Mouse (Mus musculus) MEL-GATA-1-ER (cell line): ENCODE results near the gene Tef.

Experiments
- DNase-seq: peaks from one replicate; pipeline ENCODE4 v3.0.0-alpha.2; 2012; ENCODE audit warnings: low read depth; ENCODE audit errors: extremely low read depth

The Tef gene

DNA sequence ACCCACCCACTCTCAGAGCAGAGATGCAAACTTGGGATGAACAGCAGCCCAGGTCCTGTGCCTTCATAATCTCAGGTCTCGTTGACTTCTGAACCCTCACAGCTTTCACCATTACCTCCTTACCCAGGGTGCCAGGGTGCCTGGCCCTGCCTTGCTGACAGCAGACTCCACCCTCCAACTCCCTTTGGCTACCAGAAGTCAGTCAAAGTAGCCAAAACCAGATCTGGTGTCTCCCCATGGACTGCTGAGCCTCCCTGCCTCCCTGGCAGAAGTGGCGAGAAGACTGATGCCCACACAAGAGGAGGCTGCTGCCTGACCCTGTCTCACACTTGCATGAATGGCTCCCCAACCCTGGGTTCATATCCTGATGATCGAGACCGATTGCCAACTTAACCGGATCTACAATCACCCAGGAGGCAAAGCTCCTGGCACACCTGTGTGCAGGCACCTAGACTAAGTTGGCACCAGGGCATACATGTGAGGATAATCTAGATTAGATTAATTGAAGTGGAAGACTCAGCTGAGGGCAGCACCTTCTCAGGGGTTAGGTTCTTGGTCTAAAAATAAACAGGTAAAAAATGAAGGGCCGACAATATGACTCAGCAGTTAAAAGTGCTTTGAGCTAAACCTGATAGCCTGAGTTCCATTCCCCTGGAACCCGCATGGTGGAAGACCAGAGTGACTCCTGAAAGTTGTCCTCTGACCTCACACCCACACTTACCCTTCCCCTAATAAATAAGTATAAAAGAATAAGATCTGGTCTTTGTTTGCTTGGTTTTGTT, 26.4 kb downstream of the Tef start:
- no peak for DNase-seq

DNA sequence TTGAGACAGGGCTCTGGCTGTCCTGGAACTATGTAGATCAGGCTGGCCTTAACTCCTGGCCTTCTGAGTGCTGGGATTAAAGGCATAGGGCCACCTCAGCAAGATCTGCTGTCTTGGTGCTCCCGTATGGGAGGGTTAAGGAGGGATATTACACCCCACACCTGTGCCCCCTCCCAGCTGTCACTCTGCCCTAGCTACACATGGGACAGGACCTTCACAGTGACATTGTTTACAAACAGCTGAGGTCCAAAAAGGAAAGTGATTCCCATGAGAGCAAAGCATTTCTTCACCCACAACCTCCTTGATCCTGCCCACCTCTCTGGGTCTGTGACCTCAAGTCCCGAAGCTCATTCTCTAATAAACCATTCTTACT, 27.0 kb downstream of the Tef start:
- no peak for DNase-seq

DNA sequence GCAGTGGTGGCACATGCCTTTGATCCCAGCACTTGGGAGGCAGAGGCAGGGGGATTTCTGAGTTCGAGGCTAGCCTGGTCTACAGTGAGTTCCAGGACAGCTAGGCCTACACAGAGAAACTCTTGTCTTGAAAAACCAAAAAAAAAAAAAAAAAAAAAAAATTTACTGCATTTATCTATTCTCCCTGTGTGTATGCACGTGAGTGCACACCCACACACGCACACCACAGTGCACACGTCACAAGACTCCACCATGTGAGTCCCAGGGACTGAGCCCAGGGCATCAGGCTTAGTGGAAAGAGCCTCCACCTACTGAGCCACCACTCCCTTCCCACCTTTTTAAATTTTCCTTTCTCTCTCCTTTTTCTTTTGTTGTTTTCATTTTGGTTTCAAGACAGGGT, 28.3 kb downstream of the Tef start:
- no peak for DNase-seq

DNA sequence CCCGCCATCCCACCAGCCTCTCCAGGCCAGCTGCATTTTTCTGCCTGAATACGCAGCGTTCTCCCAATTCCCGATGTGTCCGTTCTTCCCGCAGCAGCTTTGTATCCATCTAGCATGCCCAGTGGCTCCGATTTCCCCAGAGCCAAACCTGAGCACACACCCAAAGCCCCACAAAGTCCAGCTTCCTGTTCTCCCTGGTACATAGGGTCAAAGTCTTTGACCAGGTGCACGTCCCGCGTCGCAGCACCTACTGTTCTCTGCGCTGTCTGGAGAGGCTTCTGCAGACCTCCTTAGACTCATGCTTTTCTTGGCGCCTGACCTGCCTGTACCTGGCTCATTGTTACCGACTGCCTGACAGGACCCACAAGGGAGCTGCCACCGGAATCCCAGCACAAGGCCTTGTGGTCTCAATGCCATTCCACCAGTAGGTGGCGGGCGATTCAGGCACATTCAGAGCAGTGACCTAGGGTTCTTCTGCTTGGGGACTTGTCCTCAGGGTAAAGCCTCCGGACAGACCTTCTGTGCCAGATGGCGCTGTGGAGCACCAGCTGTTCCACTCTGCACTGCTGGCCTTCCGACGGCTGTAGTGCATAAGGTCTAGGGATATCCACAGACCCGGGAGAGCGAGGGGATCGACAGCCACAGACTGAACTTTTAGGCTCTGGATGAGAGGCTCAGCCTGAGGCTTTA, 29.1 kb downstream of the Tef start:
- DNase-seq, result peak; percentile 85

- no peak for DNase-seq
These were observed 30.0 kb downstream of the Tef start for GRCm38 (mm10) chr15:81832219-81832618.

DNA sequence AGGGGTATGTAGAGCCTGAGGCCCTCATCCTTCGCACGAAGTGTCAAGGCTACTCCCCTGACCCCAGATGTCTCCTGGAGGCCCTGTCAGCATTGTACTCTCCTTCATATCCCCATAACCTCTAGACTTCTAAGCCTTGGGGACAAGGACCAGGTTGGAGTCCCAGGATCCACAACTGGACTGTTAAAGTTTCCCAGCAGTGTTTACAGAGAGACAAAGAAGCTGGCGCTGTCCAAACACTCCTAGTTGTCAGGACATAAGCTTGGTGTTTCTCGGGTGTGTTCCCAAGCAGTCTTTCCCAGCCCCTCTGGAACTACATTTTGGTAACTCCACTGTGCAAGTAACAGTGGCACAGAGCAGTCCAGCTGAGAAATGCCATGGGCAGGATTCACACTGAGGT, 31.3 kb downstream of the Tef start:
- DNase-seq, result no peak

- DNase-seq, result no peak
These were observed 32.1 kb downstream of the Tef start for GRCm38 (mm10) chr15:81834171-81834841.

- no peak for DNase-seq
These were observed 33.0 kb downstream of the Tef start for GRCm38 (mm10) chr15:81835007-81835880.

- DNase-seq, result peak; percentile 49
These were observed 34.1 kb downstream of the Tef start for GRCm38 (mm10) chr15:81836124-81836821.

DNA sequence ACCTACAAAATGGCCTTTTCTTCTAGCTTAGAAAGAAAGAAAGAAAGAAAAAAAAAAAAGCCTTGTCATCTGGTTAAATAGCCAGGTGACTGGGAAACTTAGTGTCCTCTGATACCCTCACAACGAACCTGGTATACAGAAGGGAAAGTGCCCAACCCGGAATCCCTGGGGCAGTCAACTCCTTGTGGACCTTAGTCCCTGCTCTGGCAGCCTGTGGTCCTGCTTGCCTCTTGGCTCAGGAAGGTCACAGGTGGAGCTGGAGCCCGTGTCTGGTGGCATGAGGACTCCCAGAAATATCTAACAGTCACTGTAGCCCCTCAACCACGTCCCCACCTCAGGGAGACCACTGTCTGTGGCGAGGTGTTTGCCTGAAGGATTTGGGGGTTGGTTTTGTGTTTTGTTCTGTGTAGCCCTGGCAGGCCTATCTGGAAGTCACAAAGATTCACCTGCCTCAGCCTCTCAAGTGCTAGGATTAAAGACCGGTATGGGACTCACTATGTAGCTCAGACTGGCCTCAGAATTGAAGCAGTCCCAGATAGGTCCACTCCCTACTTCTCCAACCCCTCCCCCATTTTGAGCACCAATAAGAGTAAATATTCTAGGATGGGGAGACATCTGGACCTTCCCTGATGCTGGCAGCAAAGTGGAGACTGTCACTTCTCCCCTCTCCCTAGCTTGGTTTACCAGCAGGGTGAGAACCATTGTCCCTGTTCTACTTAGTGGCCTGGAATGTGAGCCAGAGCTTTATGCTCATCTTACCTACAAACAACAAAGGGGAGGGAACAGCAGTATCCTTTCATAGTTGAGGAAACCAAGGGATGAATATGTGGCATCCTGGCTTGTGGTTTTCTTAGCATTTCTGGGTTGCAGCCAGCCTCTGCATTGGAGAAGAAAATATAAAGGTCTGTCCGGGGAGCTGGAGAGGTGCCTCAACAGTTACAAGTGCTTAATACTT, 35.0 kb downstream of the Tef start:
- DNase-seq, result no peak

DNA sequence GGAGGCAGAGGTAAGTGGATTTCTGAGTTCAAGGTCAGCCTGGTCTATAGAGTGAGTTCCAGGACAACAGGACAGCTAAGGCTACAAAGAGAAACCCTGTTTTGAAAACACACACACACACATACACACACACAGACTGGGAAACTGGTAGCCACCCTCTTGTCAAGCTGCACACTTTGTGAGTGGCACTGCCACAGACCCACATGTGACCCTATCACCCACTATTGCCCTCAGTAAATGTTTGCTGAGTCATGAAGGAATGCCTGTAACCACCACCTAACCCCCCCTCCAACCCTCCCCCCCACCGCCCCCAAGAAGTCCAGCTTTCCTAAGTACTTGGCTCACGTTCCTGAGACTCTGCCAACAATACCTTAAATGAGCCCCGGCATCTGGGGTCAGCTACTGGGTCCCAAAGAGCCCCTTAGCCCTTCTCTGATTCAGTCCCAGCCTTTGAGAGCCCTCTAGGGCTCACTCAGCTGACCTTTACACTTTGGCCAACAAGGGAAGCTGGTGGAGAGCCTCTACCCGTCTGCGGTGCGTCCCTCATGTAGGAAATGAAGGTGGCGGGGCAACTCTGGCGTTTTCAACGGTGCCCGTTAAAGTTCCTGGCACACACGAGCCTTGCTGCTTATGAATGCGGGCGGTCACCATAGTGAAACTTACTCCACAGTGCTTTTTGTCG, 36.5 kb downstream of the Tef start:
- no peak for DNase-seq

DNA sequence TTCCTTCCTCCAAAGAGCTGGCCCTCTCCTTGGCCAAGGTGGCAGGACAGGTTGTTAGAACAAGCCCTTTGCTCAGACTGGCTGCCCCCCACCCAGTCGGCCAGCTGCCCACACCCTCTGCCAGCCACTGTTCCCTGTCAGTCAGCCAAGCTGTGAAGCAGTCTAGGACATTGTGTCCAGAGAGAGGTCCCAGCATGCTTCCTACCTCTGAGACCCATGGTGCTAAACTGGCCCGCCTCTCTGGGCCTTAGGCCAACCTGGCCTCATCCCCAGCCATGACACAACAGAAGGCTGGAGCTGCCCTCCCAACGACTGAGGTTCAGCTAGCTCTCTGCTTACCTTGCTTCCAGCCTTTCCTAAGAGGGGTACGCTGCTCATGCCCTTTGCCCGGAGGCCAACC, 37.4 kb downstream of the Tef start:
- no peak for DNase-seq

GRCm38 (mm10) chr15:81840306-81840705, 38.1 kb downstream of the Tef start:
- DNase-seq, result no peak

- no peak for DNase-seq
These were observed 40.1 kb downstream of the Tef start for GRCm38 (mm10) chr15:81842275-81842674.

DNA sequence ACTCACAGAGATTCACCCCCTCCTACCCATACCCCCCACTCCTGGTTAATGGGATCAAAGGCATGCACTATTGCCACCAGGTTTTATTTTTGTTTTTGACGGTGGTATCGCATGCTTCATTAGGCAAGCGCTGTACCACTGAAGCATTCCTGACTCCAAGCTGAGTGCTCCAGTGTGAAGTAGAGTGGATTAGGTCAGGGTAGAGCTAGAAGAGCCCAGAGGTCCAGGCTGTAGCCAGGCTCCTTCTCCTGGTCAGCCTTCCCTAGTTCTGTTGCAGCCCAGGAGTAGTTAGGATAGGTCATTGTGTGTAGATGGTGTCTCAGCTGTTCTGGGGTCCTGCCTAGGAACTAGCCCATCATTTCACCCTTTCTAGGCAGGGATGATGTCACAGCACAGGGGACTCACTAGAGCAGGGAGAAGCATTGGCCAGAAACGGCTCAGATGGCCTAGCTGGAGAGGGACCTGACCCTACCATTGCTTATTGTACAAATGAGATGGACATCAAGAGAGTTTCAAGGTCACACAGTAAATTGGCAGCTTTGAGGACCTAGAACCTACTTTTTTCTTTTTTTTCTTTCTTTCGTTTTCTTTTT, 42.9 kb downstream of the Tef start:
- no peak for DNase-seq

GRCm38 (mm10) chr15:81845724-81846123, 43.5 kb downstream of the Tef start:
- no peak for DNase-seq

- DNase-seq, result no peak
These were observed 44.5 kb downstream of the Tef start for GRCm38 (mm10) chr15:81846755-81847154.

DNA sequence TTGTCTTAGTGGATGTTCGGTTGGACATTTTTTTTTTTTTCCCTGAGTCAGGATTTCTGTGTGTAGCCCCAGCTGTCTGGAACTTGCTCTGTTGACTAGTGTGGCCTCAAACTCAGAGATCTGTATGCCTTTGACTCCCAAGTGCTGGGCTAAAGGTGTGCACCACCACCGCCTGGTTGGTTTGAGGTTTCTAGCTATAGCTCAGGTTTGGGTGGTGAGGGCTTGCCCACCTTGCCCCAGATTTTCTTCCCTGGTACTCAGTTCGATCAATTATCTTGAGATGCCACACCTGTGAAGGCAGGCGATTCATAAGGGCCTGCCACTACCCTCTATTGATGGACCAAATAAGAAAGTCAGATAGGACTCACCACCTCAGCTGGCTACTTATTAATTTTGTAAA, 44.9 kb downstream of the Tef start:
- no peak for DNase-seq

DNA sequence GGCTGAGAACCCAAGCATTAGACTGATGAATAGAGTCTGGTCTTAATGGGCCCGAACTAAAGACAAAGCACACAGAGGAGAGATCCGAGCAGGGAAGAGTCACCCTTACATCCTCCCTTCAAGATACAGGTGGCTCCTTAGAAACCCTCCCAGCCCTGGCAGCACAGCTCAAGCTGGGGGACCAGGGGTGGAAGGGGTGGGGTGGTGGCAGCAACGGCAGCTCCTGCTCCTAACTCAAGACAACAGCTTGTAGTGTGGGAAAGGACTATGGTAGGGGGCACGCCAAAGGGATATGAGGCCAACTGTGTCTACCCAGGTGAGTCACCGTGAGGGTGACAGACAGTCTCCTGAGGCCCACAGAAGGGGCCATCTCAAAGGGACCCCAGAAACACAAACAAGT, 45.6 kb downstream of the Tef start:
- no peak for DNase-seq
